Mouse (Mus musculus) intestine, postnatal 0 days (tissue): ENCODE data around the gene Elovl7. TPM values are rescaled to one million over a fixed set of nuclear protein-coding genes. Genes with fewer than 3 reads are reported as not detected.
A peak's percentile ranks its signal among the peaks of the same experiment; 100 is the strongest.

Experiments
- ATAC-seq: fragments of 200-750 bp; cut with Nextera tagmentation; 2 replicates; pipeline ENCODE4 v1.8.0; 2017; ENCODE audit warnings: mild to moderate bottlenecking, moderate TSS enrichment, moderate library complexity
- H3K27ac ChIP-seq: fragments of 300-500 bp; sonication (generic); 2 replicates; pipeline ENCODE4 v1.5.1; 2014; ENCODE audit warnings: mild to moderate bottlenecking, low read depth, low read length, moderate library complexity
- H3K27me3 ChIP-seq: fragments of 300-500 bp; sonication (generic); replicated peaks from 2 replicates; pipeline ENCODE4 v1.6.1; 2014; ENCODE audit warnings: low read length, mixed read lengths; ENCODE audit not compliant: control insufficient read depth, insufficient read depth
- H3K36me3 ChIP-seq: fragments of 300-500 bp; sonication (generic); 2 replicates; pipeline ENCODE4 v1.6.1; 2014; ENCODE audit warnings: mild to moderate bottlenecking, moderate library complexity; ENCODE audit not compliant: control insufficient read depth, insufficient read depth
- H3K4me1 ChIP-seq: fragments of 300-500 bp; sonication (generic); replicated peaks from 2 replicates; pipeline ENCODE4 v1.6.1; 2014; ENCODE audit warnings: antibody characterized with exemption, low read length, mixed read lengths; ENCODE audit not compliant: control insufficient read depth, insufficient read depth
- H3K4me2 ChIP-seq: fragments of 300-500 bp; sonication (generic); replicated peaks from 2 replicates; pipeline ENCODE4 v1.6.1; 2014; ENCODE audit warnings: low read depth, mild to moderate bottlenecking, moderate library complexity
- H3K4me3 ChIP-seq: fragments of 300-500 bp; sonication (generic); 2 replicates; pipeline ENCODE4 v1.5.1; 2014; ENCODE audit warnings: low read depth, low read length
- H3K9ac ChIP-seq: fragments of 300-500 bp; sonication (generic); 2 replicates; pipeline ENCODE4 v1.6.1; 2014; ENCODE audit warnings: mild to moderate bottlenecking, low read depth, low read length
- H3K9me3 ChIP-seq: fragments of 300-500 bp; sonication (generic); 2 replicates; pipeline ENCODE4 v1.6.1; 2016; ENCODE audit warnings: mixed run types; ENCODE audit not compliant: control insufficient read depth
- CTCF ChIP-seq: sonication (generic); IDR thresholded peaks from 2 replicates; pipeline ENCODE4 v1.5.1; 2016; ENCODE audit warnings: low read depth, mild to moderate bottlenecking, control low read depth, antibody characterized with exemption, moderate library complexity
- WGBS: fragments of 180-500 bp; shearing (Covaris S2); extraction: QIAGEN DNeasy Blood & Tissue Kit; methylation state at CpG from one replicate; pipeline ENCODE4 v1.1.7; 2014; 5-methylcytosine and 5-hydroxymethylcytosine counted together
- polyA plus RNA-seq: library from polyadenylated mRNA; unstranded; fragments of >200 nt; fragmentation: Nextera tagmentation; extraction: Ambion mirVana; gene quantifications from 2 replicates; pipeline ENCODE4 v1.2.1, GENCODE M21; 2015

Gene Elovl7
- 9.9 and 10.8 TPM in 2 replicates for polyA plus RNA-seq

- Histone ChIP-seq H3K4me3 (peak within 1 kb of the TSS; percentile 88), H3K9me3 (no peaks in the 10 kb centered on the region), H3K9ac (peak within 1 kb of the TSS; percentile 76), H3K27me3 (0 out of 2 replicates have a peak, but pooled peaks cover 4% of the 10 kb centered on the region), H3K36me3 (no peaks in the 10 kb centered on the region), H3K27ac (peak within 1 kb of the TSS; percentile 66), H3K4me1 (no peaks in the 10 kb centered on the region), H3K4me2 (peak within 1 kb of the TSS; percentile 99)
- ATAC-seq = peak; percentile 97
- WGBS = under 1% methylated on average over 37 of the region's 40 CpGs
- TF ChIP-seq CTCF = peak; percentile 67
Measured at GRCm38 (mm10) chr13:108214081-108214484, at the start of gene Elovl7. Elovl7 (plus strand) TSS chr13:108214404.

GRCm38 (mm10) chr13:108164621-108165020 lies 49.6 kb upstream of the Elovl7 start:
- TF ChIP-seq CTCF = no peak
- Histone ChIP-seq H3K4me3 (no peak overlapping the region), H3K27ac (no peak overlapping the region), H3K36me3 (peaks cover 17% of the 10 kb centered on the region), H3K27me3 (no peaks in the 10 kb centered on the region), H3K4me2 (no peak overlapping the region), H3K4me1 (no peaks in the 10 kb centered on the region), H3K9ac (no peak overlapping the region), H3K9me3 (no peaks in the 10 kb centered on the region)
- 83% methylated on average over 3 of the region's 3 CpGs for WGBS
- no peak for ATAC-seq

GRCm38 (mm10) chr13:108170002-108170401 lies 44.2 kb upstream of the Elovl7 start:
- 86% methylated on average over 1 of the region's 1 CpGs for WGBS
- Histone ChIP-seq H3K27me3 (no peaks in the 10 kb centered on the region), H3K36me3 (peaks cover 8% of the 10 kb centered on the region), H3K9ac (no peak overlapping the region), H3K9me3 (no peaks in the 10 kb centered on the region), H3K4me2 (no peak overlapping the region), H3K27ac (no peak overlapping the region), H3K4me3 (no peak overlapping the region), H3K4me1 (no peaks in the 10 kb centered on the region)
- no peak for TF ChIP-seq CTCF
- ATAC-seq = no peak

GRCm38 (mm10) chr13:108170511-108170910 lies 43.7 kb upstream of the Elovl7 start:
- H3K27ac ChIP-seq = no peak overlapping the region

DNA sequence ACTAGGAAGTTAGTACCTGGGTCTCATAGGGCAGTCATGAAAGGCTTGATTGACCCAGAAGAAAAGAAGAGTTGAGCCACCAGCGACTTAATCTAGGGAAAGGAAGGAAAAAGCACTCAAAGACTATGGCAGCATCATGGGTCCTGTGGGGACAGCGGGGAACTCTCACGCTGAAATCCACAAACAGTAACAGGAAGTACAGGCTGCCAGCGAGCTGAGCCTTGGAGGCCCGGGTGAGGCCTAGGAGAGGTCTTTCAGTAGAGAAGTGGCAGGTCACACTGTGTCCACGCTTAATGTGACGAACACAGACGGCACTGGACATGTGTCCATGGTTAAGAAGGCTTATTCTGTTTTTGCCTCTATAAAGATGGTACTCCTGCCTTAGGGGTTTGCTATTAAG lies 34.6 kb upstream of the Elovl7 start:
- 89% methylated on average over 8 of the region's 8 CpGs for WGBS
- Histone ChIP-seq H3K4me2 (no peak overlapping the region), H3K27ac (no peak overlapping the region), H3K36me3 (peaks cover 51% of the 10 kb centered on the region), H3K4me3 (no peak overlapping the region), H3K4me1 (no peaks in the 10 kb centered on the region), H3K9ac (no peak overlapping the region), H3K27me3 (no peaks in the 10 kb centered on the region), H3K9me3 (no peaks in the 10 kb centered on the region)
- no peak for TF ChIP-seq CTCF
- ATAC-seq = no peak

More at GRCm38 (mm10) chr13:108170511-108170910, 43.7 kb upstream of the Elovl7 start:
- Histone ChIP-seq H3K9me3 (no peaks in the 10 kb centered on the region), H3K27me3 (no peaks in the 10 kb centered on the region), H3K9ac (no peak overlapping the region), H3K36me3 (peaks cover 8% of the 10 kb centered on the region), H3K4me3 (no peak overlapping the region), H3K4me2 (no peak overlapping the region), H3K4me1 (no peaks in the 10 kb centered on the region)
- 87% methylated on average over 8 of the region's 8 CpGs for WGBS
- ATAC-seq = no peak
- no peak for TF ChIP-seq CTCF

DNA sequence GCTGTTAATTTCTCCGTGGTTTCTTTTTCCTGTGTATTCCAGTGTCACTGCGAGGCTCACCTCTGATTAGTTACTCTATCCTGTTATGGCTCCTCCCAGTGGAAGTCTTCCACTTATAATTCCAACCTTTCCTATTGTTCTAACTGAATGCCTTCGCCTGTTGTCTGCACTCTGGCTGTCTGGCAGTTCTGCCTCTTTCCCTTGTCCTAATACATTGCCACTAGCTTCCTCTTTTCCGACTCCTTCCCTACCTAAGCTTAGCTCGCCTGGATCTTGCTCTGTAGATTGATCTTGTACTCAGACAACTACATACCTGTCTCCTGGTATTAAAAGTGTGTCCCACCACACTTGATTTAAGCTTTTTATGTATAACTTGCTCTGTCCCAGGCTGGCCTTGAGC lies 33.4 kb upstream of the Elovl7 start:
- WGBS = 82% methylated on average over 5 of the region's 5 CpGs
- H3K4me3 ChIP-seq = no peak overlapping the region
- no peaks in the 10 kb centered on the region for H3K9me3 ChIP-seq
- no peak overlapping the region for H3K9ac ChIP-seq
- TF ChIP-seq CTCF = no peak
- no peak overlapping the region for H3K27ac ChIP-seq
- peaks cover 59% of the 10 kb centered on the region for H3K36me3 ChIP-seq
- no peak for ATAC-seq
- no peak overlapping the region for H3K4me2 ChIP-seq
- H3K27me3 ChIP-seq = no peaks in the 10 kb centered on the region
- no peaks in the 10 kb centered on the region for H3K4me1 ChIP-seq

DNA sequence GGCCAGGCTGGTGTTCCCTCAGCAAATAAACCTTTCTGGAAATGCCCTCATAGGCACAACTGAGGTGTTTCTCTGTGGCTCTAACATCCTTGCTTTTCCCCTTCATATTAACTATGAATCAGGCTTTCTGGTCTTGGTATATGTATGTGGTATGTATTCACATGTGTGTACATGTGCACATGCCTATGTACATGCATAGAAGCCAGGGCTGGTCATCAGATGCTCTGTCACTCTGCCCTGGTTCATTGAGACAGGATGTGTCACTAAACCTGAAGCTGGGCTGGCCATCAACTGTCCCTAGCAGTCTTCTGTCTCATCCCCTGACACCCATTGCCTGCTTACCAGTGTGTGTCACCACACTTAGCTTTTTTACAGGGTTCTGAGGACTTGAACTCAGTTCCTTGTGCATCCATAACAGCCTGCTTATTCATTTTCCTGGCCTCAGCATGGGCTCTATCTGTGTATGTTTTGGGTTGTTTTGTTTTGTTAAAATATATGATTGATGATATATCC lies 29.4 kb upstream of the Elovl7 start:
- ATAC-seq = no peak
- H3K27me3 ChIP-seq = no peaks in the 10 kb centered on the region

More for the DNA sequence above, 29.4 kb upstream of the Elovl7 start:
- Histone ChIP-seq H3K4me1 (no peaks in the 10 kb centered on the region), H3K27ac (no peak overlapping the region), H3K9ac (no peak overlapping the region), H3K4me2 (no peak overlapping the region), H3K36me3 (peaks cover 54% of the 10 kb centered on the region), H3K9me3 (no peaks in the 10 kb centered on the region), H3K4me3 (no peak overlapping the region)
- TF ChIP-seq CTCF = no peak
